Mouse (Mus musculus) liver, embryonic 14.5 days (tissue): ENCODE data around the gene Skint2.

Experiments
- CTCF ChIP-seq: IDR thresholded peaks from 2 replicates; pipeline ENCODE4 v1.5.1; 2016; ENCODE audit warnings: antibody characterized with exemption, low read depth, control low read depth
- EP300 ChIP-seq: IDR thresholded peaks from 2 replicates; pipeline ENCODE4 v1.6.1; 2016; ENCODE audit warnings: antibody characterized with exemption, low read depth

GRCm38 (mm10) chr4:112556894-112557293 lies at the start of gene Skint2:
- TF ChIP-seq CTCF (no peak), EP300 (no peak)
